Mouse (Mus musculus): ENCODE results near the gene Zkscan7.

DNA sequence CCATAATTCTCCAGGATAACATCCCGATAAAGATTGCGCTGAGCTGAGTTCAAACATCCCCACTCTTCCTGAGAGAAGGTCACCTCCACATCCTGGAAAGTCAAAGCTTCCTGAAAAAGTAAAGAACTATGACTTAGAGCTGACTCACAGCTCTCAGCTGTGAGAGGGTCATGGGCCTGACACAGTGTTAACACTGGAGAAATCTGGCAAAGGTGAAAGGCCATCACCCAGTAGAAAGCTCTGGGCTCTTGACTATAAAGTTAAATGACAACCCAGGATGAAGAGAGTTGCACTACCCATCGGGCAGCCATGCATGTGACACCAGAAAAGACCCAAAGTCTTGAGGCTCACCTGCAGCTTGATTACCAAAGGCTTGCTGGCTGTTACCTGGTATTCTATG, 28.8 kb upstream of the Zkscan7 start:
- TF ChIP-seq CTCF (IDR thresholded peaks at IDR 0.05; ENCODE audit: extremely low read depth, insufficient read depth, insufficient read length, insufficient replicate concordance) (no peak), POLR2A (IDR thresholded peaks at IDR 0.05; ENCODE audit: low read depth, low read length) (no peak)

Measured in spleen, adult 2 months (tissue).